Mouse (Mus musculus) CD8-positive naive resting alpha-beta T cell, adult 2 months (primary cell): ENCODE results near the gene Asic3.
A peak's percentile ranks its signal among the peaks of the same experiment; 100 is the strongest.

Experiments
- DNase-seq, 2 experiments: peaks; one replicate each; pipeline ENCODE4 v3.0.0; 2022; ENCODE audit warnings: low read depth in 2 of 2, low spot score in 2 of 2

Gene Asic3

DNA sequence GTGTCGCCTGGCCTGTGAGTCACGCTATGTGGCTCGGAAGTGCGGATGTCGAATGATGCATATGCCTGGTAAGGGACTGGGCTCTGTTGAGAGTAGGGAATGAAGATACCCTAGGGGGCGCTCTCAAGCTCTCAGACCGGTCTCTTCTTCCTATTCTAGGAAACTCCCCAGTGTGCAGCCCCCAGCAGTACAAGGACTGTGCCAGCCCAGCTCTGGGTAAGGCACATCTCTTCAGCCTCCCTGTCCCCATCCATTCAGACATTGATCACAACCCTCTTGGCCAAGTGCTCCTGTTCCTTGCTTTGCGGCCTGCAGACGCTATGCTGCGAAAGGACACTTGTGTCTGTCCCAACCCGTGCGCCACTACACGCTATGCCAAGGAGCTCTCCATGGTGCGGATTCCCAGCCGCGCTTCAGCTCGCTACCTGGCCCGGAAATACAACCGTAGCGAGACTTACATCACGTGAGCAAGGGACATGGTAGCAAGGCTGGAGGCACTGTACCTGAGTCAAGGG lies 3.1 kb downstream of the Asic3 start:
- DNase-seq = peak; percentile 68 to 78

DNA sequence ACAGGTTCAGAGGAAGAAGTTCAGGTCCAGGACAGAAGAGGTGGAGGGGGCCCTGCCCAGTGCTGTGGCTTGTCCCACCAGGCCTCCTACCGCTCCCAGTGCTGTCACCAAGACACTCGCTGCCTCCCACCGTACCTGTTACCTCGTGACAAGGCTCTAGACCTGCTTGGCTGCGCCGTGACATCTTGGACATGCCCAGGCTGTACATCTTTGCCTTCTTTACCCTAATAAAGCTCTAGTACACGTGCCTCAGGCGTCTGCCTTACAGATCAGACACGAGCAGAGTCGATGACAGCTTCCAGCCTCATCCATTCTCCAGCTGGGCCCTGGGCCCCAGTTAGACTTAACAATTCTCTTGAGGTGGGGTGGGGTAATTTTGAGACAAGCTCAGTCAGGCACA lies 4.4 kb downstream of the Asic3 start:
- no peak for DNase-seq

DNA sequence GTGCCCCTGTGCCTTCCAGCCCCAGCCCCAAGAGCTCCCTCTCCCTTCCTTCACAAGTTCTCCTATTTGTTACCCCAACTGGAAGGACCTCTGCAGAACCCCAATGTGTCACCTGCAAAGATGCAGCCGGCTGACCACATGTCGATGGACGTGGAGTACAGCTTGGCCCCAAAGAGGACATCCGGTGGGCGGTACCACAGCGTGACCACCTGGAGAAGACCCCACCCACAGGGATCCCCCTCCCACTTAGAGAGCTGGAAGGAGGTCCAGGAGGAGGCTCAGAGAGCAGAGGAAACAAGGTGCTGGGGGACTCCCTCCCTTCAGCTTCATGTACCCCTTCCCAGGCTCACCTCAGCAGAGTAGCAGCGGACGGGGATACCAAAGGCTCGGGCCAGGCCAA lies 7.2 kb downstream of the Asic3 start:
- DNase-seq = no peak

DNA sequence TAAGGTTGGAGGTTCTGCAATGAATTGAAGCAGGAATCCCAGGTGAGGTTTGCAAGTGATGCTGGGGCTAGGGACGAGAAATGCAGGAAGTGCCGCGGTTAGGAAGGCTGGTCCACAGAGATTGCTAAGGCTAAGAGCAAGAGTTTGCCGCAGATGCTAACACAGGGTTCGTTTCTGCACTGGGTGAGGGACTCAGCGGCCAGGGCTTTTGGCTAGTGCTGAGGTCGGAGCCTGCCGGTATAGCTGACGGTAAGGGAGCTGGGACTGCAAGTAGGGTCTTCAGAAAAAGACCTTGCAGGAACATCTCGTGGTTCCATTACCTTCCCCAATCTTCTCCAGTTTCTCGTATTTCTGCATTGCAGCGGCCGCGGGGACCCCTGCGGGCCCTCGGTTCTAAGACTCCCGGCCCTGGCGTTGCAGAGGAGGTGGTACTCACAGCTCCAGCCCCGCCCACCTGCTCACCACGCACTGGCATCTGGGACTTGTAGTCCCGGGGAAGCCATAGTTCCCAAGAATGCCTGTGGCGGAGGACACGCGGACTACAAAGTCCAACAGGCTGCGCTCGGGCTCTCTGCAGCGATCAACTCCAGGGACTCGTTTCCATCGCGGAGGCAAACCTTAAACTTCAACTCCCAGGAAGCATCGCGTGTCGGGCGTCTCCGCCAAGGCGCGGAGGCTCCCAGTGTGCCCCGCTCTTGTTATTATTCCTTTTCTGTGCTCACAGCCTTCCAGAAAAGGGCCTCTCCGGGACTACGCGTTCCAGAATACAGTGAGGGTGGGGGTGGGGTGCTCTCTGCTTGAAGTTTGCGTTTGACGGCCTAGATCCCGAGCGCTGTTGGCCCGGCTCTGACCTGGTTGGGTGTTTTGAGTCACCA lies 10.2 kb downstream of the Asic3 start, which contains the start of the genes Cdk5 and Slc4a2:
Gene Cdk5 (minus strand): TSS at position 402 of the 875 bp plus-strand sequence.
Gene Slc4a2 (plus strand): TSS at position 709 of the 875 bp plus-strand sequence.
- peak; percentile 94 to 97 for DNase-seq

DNA sequence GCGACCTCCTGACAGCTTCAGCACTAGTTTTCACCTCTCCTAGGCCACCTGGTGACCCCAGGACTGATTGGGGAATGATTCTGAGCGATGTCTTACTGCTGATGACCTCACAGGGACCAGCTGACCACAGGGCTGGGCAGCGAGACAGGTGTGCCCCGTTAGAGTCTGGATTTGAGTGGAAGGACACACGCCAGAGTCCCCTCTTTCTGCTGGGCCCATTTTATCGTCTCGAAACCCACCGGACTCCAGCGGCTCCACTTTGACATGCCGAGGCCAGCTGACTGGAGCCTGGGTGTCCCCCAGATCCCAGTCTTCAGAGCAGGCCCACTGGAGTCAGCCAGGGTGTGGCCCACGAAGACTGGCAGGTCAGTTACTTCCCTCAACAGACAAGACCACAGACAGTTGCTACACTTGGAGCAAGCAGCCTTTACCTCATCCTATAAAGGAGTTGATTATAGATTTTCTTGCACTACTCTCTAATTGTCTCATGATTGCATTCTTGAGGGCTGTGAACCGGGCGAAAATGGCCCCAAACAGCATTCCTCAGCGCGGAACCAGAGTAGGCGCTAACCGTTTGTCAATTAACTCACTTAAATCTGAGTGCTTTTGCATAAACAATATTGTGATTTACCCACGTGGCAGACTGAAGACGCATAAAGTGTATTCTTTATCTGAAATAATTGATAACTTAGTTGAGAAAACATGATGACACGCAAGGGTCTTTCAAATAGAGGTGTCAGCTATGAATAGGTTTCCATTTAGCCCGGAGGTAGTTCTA lies 11.0 kb downstream of the Asic3 start:
- DNase-seq = no peak

DNA sequence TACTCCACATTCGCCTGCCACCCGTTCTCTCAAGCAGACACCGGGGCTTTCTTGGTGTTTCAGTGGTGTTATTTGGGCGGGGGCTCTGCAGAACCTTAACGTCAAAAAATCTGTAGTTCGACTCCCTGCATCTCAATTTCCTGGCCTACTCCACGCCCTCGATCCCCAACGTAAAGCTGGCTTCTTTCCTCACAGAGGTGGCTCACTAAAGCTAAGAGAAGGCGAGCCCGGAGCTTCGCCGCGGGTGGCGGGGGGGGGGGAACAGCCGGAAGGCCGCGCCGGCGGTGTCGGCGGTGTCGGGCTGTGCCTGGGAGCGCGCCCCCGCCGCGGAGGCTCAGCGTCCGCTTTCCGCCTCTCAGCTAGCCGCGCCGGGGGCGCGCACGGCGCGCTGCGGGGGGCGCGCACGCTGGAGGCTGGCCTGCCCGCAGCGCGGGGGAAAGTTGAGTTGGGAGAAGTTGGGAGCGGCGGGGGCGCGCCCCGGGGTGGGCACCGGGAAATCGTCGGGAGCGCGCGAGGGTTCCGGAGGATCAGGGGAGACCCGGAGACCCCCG lies 11.7 kb downstream of the Asic3 start:
- peak; percentile 62 to 75 for DNase-seq

DNA sequence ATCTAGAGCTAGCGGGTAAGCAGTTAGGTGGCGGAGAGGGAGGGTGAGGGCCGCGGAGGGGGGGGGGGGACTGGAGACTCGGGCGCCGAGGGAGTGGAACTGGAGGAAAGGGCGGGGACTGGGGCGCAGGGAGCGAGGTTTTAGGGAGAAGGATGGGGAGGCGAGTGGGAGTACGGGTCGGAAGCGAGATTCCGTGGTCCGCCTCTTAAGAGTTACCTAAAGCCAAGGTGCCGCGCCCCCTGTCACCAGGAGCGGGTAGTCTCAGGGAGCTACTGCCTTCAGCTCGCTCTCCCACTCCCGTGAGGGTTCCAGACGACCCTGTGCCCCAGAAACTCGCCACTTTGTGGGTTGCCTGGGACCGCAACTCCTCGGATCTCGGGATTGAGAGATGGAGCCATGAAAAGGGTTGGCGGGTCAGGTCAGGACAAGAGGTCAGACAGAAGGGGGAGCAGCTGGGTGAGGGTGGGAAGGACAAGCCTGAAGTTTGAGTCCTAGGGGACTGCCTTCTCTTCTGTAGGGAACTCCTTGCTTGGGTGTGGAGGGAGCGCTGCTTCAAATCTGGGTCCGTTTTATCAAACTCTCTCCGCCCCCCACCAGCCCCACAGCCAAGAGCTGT lies 12.3 kb downstream of the Asic3 start:
- peak in 1 of 2 experiments; percentile 47 for DNase-seq

DNA sequence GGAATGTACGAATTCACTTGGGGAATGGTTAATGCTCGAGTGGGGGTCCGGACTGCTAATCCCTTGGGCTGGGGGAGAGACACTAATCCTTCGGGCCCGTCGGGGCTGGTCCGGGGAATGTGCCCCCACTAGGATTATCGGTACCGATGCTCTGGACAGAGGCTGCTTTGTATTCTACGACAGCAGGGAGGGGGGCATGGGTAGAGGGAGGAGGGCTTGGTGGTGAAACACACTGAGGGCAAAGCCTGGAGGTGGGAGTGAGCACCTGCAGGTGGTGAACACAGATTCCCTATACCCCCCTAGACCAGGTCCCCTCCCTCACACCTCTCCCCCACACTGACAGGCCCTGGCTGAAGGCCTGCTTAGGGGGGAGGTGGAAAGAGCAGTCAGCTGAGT lies 12.8 kb downstream of the Asic3 start:
- no peak for DNase-seq

DNA sequence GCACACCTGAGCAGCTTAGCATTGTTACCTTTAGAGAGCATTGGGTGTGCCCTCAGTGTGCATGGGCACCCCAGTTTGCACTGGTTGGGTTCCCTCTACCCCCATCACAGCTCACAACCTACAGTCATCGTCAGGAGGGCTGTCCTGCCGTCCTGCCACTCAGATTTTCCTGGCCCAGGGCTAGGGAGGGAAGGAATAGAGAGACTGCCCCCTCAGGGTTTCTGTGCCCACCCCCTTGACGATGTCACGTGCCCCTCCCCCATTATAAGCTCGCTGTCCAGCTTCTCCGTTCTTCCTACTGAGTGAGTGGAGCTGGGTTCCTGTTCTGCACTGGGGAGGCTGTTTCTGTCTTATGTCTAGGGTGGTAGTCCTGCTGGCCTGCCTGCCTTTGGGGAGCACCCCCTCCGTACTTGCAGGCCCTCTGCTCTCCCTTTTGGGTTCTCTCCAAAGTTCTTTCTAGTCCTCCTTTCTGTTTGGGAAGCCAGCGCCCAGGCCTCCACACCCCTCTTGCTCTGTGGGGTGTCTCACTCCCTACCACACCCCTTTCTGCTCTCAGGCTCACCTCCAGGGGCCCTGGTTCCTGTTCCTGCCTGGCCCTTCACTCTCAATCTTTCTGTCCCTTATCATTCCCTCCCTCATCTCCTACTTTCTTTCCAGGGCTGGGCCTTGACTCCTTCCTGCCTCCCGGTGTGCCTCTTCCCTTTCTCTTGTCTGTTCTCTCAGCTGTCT lies 13.5 kb downstream of the Asic3 start:
- DNase-seq = no peak

DNA sequence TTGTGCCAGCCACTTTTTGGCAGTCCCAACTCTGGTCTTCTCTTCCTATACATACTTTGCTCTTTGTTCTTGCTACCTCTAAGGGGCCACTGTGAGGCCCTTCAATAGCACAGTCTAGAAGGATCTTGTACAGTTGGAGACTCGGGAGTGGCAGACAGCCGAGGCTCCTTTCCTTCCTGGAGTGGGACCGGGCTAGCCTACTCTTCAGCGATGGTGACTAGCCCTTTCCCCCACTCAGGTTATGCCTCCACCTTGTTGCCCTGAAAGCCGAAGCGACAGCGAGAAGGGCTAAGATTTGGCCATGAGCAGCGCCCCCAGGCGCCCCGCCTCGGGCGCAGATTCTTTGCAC lies 14.1 kb downstream of the Asic3 start:
- DNase-seq = no peak

DNA sequence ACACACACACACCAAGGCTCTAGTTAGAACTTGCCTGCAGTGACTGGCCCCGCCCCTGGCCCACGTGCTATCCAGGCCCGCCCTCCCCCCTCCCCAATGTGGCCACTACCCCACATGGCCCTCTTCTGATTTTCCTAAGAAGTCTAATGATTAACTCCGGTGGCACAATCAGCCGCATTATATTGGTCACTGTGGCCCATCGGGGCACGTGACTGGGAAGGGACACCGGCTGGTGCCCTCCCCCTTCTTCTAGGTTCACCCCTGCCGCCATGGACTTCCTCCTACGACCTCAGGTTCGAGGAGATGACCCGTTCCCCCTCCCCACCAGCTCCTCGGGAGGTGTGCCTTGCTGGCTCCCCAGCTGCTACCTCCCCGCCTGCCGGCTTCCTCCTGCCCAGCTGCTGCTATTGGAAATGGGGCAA lies 14.8 kb downstream of the Asic3 start:
- no peak for DNase-seq

DNA sequence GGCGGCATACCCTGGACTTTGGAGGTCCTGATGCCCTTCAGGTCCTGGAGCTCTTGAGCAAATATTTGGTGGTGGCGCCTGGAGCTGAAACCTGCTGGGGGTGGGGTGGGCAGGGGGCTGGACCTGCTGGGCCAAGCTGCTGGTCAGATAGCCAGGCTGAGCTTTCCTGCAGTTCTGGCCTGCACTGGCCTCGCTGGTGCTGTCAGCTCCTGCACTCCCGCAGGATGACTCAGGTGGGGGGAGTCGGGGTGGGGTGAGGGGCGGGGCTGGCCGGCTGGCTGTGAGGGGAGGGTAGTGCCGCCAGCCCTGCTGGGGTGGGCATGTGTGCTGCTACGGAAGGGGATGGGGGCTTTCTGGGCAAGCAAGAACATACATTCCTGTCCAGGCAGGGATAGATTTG lies 15.4 kb downstream of the Asic3 start:
- DNase-seq = no peak

DNA sequence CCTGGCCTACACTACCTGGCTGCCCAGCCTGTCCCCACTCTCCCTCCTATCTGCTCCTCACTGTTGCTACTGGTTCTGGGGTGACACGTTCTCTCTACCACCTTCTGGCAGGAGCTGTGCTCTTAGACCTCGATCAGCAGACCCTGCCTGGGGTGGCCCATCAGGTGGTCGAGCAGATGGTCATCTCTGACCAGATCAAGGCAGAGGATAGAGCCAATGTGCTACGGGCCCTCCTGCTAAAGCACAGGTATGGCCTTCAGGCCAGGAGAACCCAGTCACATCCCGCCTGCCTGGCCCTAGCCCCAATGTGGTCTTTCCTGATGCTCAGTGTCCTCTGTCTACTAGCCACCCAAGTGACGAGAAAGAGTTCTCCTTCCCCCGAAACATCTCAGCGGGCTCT lies 20.8 kb downstream of the Asic3 start:
- DNase-seq = no peak

DNA sequence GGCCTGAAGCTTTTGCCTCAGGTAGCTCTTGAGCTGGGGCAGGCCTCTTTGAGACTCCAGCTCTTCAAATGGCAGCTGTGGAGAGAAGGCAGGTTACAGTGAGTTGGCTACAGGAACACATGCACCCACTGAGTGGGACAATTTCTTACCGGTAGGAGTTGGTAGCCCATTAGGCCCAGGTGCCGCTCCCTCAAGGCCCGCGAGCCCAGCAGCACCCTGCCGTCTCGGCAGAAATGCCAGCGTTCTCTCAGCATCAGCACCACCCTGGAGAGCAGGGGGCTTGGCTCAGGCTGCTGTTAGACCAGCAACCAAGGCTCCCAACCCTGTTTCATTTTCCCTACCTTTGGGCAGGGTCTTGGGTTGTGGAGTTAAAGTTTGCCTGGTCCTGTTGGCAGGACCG lies 28.0 kb downstream of the Asic3 start:
- DNase-seq = no peak

DNA sequence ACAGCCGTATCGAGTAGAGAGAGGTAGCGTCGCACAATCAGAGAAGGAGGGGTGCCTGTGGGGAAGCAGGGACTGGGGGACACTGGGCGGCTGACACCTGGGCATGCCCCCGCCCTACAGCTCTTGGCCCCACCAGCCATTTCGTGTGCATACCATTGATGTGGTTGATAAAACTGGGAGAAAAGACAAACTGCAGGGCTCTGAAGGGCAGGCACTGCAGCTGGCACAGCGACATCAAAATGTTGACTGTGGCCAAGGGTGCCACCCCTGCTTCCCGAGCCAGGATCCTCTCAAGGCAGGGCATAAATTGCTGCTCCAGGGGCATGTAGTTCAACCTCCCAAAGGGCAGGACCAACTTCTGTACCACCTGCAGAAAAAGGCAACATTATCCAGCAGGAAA lies 28.8 kb downstream of the Asic3 start:
- DNase-seq = no peak

DNA sequence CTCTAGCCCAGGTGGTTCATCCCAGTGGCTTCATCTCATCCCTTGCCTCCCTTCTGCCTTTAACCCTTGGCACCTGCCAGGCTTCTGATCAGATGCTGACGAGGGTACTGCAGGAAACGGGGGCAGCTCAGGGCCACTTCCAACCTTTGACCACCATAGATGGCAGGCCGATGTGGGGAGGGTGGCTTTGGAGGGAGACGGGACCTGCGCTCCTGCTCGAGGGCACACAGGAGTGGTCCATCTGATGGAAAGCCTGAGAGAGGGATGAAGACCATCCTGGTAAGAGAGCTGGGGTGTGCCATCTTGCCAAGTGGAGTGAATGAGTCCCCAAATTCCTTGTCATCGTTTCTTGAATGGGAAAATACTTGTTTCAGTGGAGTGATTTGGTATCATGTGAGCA lies 30.0 kb downstream of the Asic3 start:
- no peak for DNase-seq

DNA sequence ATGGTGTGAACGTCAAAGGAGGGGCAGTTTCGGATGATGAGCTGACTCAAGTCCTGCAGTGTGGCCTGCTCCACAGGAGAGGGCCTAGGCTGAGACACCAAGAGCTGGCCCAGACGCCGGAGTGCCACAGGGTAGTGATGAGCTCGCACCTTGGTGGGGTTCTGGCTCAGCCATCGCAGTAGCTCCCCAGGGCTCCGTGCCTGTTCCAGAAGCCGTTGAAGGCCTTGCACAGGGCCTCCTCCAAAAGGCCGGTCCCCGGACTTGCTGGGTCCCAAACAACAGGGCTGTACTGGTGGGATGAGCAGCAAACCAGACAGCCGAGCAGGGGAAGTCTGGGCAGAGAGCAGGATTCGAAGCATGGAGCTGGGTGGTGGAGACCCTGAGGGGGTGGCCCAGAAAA lies 30.7 kb downstream of the Asic3 start:
- DNase-seq = no peak

DNA sequence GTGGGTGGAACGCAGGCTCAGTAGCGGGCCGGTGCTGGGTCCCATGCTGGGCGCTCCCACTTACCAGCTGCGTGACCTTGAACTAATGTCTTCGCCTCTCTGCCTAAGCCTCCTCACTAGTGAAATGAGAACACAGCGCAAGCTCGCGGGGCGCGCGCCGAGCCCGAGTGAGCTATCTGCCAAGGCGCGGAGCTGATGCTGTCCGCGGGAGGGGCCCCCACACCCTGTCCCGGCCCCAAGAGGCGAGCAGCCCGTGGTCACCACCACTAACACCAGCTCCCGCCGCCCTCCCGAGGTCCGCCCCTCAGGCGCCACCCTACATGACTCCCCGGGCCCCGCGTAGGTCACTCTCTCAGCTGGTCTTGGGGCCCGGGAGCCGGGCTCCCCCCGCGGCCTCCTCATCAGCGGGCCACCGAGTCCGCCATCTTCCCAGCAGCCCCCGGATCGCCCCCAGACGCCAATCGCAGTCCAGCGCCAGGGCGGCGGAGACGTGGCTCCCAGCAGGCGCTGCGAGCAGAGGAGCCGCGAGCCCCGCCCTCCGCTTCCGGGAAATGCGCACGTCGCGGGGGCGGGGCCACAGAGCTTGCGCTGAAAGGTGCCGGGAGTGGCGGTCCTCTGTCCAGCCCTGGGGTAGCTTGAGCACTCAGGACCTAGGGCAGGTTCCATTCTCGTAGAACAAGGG lies 31.7 kb downstream of the Asic3 start, which contains the start of gene Fastk:
Gene Fastk (minus strand): TSS at position 542 of the 682 bp plus-strand sequence.
- peak; percentile 84 to 87 for DNase-seq

DNA sequence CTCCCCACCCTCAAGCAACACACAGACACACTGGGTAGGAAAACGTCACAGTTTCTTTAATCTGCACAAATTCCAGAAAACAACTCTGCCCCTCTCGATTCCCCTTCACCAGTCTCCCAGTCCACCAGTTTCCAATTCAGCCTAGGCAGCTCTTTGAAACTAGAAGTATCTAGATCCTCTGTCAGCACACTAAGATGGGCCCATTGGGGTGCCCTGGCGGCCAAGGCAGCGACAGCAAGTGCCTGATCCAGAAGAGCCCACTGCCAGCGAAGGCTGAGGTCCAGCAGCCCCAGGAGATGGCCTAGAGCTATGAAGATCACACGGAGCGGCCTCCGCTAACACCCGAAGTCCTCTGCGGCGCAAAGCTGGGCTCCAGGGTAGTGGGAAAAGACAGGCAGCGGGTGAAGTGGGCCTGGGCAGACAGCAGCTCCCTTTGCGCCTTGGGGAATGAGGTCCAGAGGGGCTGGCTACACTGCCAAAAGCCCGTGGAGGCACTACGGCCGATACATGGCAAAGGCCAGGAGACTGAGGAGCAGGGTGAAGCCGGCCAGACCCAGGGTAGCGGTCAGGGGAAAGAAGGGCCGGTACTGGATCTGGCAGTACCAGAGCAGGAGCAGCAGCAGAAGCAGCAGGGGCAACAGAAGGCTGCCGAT lies 32.4 kb downstream of the Asic3 start:
- no peak for DNase-seq
